Mouse (Mus musculus): ENCODE data around the gene Edn2.

DNA sequence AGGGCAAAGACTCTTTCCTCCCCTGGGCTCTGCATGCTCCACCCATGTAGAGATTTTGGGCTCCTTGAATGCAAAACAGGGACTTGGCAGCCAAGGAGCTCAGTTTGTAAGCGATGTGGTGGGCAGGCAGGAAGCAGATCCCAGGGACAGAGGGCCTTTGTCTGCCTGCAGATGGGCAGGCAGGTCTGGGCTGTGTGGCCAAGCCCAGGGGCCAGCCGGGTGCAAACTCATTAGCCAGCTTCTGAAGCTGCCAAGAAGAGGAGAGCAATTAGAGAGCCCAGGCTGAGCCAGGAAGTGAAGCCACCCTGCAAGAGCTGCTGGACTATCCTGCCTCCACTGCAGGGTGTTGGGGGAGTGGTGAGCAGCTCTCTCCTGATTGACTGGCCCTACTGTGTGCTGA is 28.9 kb downstream of the Edn2 start:
- TF ChIP-seq CTCF (IDR thresholded peaks at IDR 0.05; ENCODE audit: extremely low read depth, insufficient read length, insufficient replicate concordance, low read depth, low read length): no peak
- TF ChIP-seq POLR2A (IDR thresholded peaks at IDR 0.05; ENCODE audit: low read depth, low read length): no peak
